Mouse (Mus musculus): ENCODE measurements at regions not wholly inside any gene's neighbourhood (a gene's known extent, or its start where the extent isn't known, plus 50 kb on each side); places are given as distances from the start of the nearest gene placed in this dataset.

- DNase-seq (ENCODE audit: low spot score) = no peak
Observed at GRCm38 (mm10) chr6:93623541-93623940, 660.2 kb downstream of the Magi1 start.

- no peak for DNase-seq (ENCODE audit: low spot score)
Observed at GRCm38 (mm10) chr6:93616926-93617325, 666.8 kb downstream of the Magi1 start.

- DNase-seq (ENCODE audit: low spot score) = peak; percentile 79
Observed at GRCm38 (mm10) chr6:93600376-93600775, 657.1 kb upstream of the Adamts9 start.

GRCm38 (mm10) chr6:93599371-93599770 is 656.1 kb upstream of the Adamts9 start:
- no peak for DNase-seq (ENCODE audit: low spot score)

DNA sequence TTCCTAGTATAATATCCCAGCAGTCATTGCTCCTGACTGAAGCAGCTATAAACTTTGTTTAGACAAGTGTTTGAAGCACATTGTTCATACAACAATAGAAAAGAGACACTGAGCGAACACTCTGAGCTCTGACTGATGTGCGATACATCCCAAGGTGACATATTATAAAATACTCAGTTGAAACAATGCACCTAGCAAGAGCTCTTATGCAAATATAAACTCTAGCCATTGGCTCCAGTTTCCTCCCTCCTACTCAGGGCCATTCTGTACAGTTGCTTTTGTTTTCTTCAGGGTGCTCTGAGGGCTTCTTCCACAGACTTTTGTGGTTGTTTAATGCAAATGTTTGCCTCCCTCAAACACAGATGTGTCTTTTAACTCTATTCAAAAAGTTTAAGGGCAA is 646.6 kb upstream of the Adamts9 start:
- no peak for DNase-seq (ENCODE audit: low spot score)

DNA sequence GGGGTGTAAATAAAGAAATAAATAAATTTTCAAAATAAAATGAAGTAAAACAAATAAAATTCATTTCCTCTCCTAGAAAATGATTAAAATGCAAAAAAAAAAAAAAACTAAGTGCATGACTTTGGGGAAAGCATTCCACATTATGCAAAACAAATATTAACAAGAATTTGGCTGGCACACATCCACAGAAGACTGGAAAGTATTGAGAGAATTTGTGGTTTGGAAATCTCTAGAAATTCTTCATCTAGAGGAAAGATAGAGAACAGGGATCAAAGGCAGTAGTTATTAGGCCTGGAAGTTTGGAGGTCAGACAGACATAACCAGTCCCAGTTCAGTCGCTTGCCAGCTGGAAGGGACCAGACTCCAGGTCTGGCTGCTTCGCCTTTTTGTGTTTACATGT is 643.6 kb upstream of the Adamts9 start:
- no peak for DNase-seq (ENCODE audit: low spot score)

GRCm38 (mm10) chr6:93581141-93581540 is 637.8 kb upstream of the Adamts9 start:
- no peak for DNase-seq (ENCODE audit: low spot score)

- no peak for DNase-seq (ENCODE audit: low spot score)
Observed at GRCm38 (mm10) chr6:93580716-93581115, 637.4 kb upstream of the Adamts9 start.

DNA sequence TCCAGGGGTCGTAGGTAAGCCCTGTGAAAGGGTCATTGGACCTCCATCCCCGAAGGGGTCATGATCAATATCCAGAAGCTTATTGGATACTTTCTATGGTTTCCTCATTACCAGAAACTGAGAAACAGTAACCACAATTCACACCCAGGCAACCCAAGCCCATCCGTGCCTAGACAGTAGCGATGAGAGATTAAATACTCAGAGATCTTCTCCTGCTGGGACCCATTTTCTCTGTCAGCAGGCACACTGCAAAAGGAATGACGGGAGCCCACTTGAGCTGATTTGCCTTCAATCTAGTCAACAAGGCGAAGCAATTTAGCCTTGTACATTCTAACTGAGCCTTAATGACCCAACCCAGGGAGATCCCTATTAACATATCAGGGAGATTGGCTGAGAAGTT is 632.0 kb upstream of the Adamts9 start:
- DNase-seq (ENCODE audit: low spot score) = no peak

DNA sequence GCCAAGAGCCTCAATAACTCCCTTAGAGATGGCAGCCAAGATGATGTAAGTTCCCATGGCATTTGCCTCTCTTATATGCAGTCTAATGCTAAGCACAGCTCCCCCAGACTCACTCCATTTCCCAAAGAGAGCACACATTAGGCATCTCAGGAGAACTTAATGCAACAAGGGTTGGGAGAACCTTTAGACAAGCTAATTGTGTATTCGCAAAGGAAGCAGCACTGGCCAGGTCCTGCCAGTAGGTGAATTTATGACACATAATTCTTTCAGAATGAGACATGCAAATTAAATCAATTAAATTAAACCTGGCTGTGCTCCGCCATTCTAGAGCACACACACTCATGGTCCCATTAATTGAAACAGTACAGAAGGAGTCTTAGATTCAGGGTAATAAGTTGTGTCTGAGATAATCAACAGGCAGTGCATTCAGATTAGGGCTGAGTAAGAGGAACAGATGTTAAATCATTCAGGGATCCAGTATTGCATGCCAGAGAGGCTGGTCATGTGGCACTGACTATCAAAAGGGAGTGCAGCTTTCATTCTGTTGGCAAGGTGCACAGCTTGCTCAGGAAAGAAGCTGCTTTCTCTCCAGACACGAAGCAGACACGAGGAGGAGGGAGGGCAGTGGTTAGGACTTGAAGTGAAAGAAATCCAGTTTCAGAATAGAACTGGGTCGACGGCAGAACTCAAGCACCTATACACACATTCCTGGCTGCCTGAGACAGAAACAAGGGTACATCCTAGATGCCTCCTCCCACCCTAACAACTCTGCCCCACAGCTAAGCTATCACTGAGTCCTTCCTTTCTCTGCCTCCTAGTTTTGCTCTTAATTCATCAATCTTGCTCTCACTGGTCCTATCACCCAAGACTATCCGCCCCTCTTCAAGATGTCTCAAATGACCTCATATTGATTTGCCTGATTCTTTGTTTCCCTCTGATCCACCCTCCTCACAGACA is 630.7 kb upstream of the Adamts9 start:
- peak; percentile 22 for DNase-seq (ENCODE audit: low spot score)

DNA sequence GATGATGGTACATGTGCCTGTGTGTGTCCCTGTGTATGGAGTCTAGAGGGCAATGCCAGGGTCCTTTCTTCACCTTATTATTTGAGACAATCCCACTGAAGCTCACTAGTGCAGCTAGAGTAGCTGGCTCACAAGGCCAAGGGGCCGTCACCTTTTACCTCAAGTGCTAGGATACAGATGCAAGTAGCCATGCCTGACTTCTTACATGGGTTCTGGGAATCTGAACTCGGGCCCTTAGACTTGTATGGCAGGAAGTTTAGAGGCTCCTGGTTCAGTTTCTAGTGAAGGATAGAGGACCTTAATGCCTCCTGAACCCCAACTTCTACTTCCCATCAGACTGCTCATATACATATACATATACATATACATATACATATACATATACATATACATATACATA is 626.6 kb upstream of the Adamts9 start:
- no peak for DNase-seq (ENCODE audit: low spot score)

GRCm38 (mm10) chr6:93569211-93569610 is 625.9 kb upstream of the Adamts9 start:
- no peak for DNase-seq (ENCODE audit: low spot score)

DNA sequence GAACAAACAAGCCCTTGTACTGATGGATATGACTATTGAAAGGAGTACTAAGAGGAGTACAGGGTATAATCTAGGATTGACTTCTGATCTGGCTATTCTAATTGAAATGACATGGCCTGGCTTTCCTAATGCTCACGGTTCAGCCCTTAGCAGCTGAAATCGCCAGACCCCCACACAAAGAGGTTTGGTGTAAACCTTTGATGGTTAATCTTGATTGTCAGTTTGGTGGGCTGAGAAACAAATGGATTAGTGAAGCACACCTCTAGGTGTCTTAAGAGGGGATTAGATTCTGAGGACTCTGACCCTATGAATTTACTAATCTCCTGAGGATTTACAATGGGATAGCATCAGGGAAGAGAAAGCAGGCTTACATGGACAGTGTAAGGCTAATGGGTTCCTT is 623.4 kb upstream of the Adamts9 start:
- DNase-seq (ENCODE audit: low spot score) = no peak

DNA sequence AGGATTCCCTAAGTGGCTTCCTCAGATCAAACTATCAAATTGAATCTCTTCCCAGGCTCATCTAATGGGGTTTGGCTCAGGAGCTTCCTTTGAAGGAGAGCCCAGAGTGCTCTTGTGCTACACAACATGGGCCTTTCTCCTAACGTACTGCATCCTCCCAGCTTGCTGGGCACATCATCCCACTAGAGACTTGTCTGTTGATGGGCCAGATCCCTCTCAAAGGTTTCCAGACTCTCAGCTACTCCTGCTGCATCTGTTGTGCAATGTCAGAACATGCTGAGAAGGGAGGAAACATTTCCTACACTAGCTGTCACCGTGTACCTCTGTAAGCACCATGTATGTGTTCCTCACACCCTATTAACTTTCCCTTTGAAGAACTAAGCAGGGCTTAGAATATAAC is 605.0 kb upstream of the Adamts9 start:
- no peak for DNase-seq (ENCODE audit: low spot score)

DNA sequence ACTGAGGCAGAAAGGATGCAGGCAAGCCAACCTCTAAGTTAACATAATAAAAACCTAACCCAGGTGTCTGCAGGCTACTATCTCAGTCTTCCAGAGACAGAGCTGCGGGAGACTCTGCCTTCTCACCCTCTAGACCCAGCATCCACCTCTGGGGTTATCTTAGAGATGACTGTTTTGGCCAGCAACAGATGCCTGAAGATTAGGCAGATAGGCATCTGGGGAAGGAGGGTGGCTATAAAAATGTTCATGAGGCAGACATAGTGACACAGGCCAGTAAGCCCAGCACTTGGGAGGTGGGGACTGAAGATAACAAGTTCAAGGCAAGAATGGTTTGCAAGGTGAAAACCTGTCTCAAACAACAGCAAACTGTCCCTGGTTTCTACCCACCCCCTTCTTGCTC is 601.0 kb upstream of the Adamts9 start:
- DNase-seq (ENCODE audit: low spot score) = no peak

- no peak for DNase-seq (ENCODE audit: low spot score)
Observed at GRCm38 (mm10) chr6:93543354-93544129, 600.2 kb upstream of the Adamts9 start.

- DNase-seq (ENCODE audit: low spot score) = no peak
Observed at GRCm38 (mm10) chr6:93539583-93539982, 596.3 kb upstream of the Adamts9 start.

DNA sequence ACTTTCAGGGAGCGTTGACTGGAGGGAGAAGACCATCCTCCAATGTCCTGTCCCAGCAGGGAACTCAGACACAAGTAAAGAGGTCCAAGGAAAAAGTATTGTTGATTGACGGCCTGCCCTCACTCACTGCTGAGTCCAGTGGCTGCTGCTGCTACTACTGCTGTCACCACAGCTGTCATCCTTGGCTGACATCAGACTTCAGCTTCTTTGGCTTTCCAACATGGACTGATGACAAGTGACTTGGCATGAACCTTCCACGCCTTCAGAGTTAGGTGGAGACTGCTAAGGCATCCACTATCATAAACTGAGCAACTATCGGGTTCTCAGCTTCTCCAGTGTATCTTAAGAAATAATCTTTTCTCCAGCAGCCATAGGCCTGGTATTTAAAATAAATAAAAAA is 595.9 kb upstream of the Adamts9 start:
- DNase-seq (ENCODE audit: low spot score) = no peak

- no peak for DNase-seq (ENCODE audit: low spot score)
Observed at GRCm38 (mm10) chr6:93537971-93538370, 594.7 kb upstream of the Adamts9 start.

GRCm38 (mm10) chr6:93537126-93537525 is 593.8 kb upstream of the Adamts9 start:
- DNase-seq (ENCODE audit: low spot score) = no peak

GRCm38 (mm10) chr6:93513818-93514217 is 570.5 kb upstream of the Adamts9 start:
- DNase-seq (ENCODE audit: low spot score) = no peak

DNA sequence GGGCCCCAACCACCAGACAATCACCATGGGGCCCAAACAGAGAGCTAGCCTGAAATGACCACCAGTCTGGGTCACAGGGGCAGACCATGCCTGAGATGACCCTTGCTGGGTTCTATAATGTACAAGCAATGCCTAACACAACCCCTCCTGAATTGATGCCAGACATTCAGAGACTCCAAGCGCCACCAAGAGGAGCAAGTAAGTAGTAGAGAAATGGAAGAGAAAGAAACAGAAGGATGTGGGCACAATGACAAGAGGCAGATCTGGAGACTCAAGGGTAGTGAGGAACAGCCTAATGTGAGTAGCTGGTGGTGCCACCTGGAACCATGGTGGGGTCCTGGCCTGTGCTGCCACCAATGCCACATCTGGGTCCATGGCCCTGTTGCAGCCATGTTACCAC is 566.6 kb upstream of the Adamts9 start:
- no peak for DNase-seq (ENCODE audit: low spot score)

DNA sequence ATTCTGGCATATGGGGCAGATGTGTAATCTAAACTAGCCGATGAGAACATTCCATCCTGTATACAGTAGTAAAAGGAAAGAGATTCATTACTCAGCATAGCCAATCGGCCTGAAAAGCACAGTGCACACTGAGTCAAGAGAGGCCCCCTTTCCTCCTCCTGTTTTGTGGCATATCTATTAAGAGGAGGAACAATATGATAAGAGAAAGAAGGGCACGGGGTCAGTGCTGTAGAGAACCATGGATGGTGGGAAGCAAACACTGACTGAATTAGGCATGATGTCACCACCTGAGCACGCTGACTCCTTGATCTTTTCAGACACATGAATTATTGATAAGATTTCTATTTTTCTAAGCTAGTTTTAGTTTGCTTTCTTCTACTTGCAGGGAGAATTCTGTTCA is 554.5 kb upstream of the Adamts9 start:
- DNase-seq (ENCODE audit: low spot score) = no peak

All from ovary, adult 18-20 months (tissue).